ENCODE assay signal across 25 mouse cellular contexts in the genomic region with DNA sequence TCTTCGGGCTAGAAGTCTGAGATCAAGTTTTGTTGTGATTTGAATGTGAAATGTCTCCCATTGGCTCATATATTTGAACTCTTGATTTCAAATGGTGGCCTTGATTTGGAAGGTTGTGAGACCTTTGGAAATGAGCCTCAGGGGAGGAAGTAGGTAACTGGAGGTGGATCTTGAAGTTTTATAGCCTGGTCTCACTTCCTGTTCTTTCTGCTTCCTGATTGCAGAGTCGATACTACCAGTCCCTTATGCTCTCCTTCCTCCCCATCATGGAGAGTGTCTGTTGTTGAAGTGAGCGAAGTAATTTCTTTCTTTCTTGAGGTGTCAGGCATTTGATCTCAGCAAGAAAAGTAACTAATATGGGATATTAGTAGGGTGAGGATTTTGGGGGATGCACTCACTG.
"Had no signal": no experiment of that assay in that cellular context is flagged by ENCODE, and none has a peak within 500 bp of the region (broad histone marks: within the 10 kb centered on the region; RNA-seq: fewer than 3 reads in every experiment).

No protein-coding gene starts in this region.

- H3K9ac ChIP-seq: heart, embryonic 12.5 days; hindbrain, embryonic 13.5 days; hindbrain, embryonic 15.5 days; kidney, embryonic 15.5 days; limb, embryonic 12.5 days; liver, embryonic 13.5 days; liver, embryonic 15.5 days had no signal

- H3K4me3 ChIP-seq: heart, adult 2 months; heart, embryonic 10.5 days; heart, embryonic 12.5 days; hindbrain, embryonic 13.5 days; hindbrain, embryonic 15.5 days; kidney, embryonic 15.5 days; limb, embryonic 12.5 days; liver, embryonic 13.5 days; liver, embryonic 15.5 days had no signal

- H3K4me2 ChIP-seq: heart, embryonic 12.5 days; hindbrain, embryonic 13.5 days; hindbrain, embryonic 15.5 days; kidney, embryonic 15.5 days; limb, embryonic 12.5 days; liver, embryonic 11.5 days; liver, embryonic 13.5 days; liver, embryonic 15.5 days had no signal

- H3K27ac ChIP-seq: heart, adult 2 months; heart, embryonic 10.5 days; hindbrain, embryonic 13.5 days; hindbrain, embryonic 15.5 days; hindbrain, postnatal 0 days; kidney, embryonic 15.5 days; kidney, postnatal 0 days; limb, embryonic 12.5 days; liver, embryonic 13.5 days; liver, embryonic 15.5 days had no signal

- H3K9me3 ChIP-seq: heart, embryonic 10.5 days; heart, embryonic 12.5 days; hindbrain, embryonic 13.5 days; hindbrain, embryonic 15.5 days; kidney, embryonic 15.5 days; limb, embryonic 12.5 days; liver, embryonic 13.5 days; liver, embryonic 15.5 days had no signal

- ATAC-seq: hindbrain, postnatal 0 days; intestine, embryonic 16.5 days had no signal

- H3K27me3 ChIP-seq: heart, embryonic 12.5 days; hindbrain, embryonic 13.5 days; hindbrain, embryonic 15.5 days; kidney, embryonic 15.5 days; limb, embryonic 12.5 days; liver, embryonic 13.5 days; liver, embryonic 15.5 days had no signal

- H3K4me1 ChIP-seq: heart, embryonic 10.5 days; heart, embryonic 12.5 days; hindbrain, embryonic 13.5 days; hindbrain, embryonic 15.5 days; kidney, embryonic 15.5 days; limb, embryonic 12.5 days; liver, embryonic 13.5 days; liver, embryonic 15.5 days had no signal

- DNase-seq: gastrocnemius, postnatal 14 days; heart, adult 11 months; heart, adult 2 months; heart, postnatal 10 days; kidney, adult 11 months; kidney, adult 2 months; kidney, adult 9 months; kidney, postnatal 14 days; kidney, postnatal 36 days; layer of hippocampus, adult 9-11 months; layer of hippocampus, postnatal 36 days; left cerebral cortex, postnatal 4 days; liver; liver, embryonic 13.5 days had no signal

- H3K36me3 ChIP-seq: heart, embryonic 10.5 days; heart, embryonic 12.5 days; hindbrain, embryonic 13.5 days; hindbrain, embryonic 15.5 days; kidney, embryonic 15.5 days; limb, embryonic 12.5 days; liver, embryonic 13.5 days; liver, embryonic 15.5 days had no signal
